ENCODE assay signal across 19 mouse cellular contexts in the genomic region with DNA sequence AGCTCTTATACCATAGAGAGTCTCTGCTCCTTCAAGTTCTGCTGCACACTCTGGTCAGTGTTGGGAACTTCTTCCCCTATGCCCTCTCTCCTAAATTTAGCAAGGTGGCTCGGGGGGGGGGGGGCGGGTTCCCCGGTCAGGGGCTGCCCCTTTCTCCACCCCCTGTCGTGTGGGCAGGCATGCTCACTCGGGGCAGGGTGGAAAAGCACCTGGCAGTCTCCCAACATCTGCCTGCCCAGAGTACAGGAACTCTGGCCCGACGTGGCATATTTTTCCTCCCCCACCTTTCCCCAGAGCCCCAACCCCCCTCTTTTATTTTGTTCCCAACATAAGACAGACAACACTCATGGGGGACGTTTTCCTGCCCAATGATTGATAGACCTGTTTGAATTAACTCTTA. TPM values are rescaled to one million over a fixed set of nuclear protein-coding genes. Genes with fewer than 3 reads are reported as not detected.
DNase-seq lines count a peak whose midpoint lies in the region; ATAC-seq and TF ChIP-seq lines count a peak whose summit lies in the region.
"Had no signal": no experiment of that assay in that cellular context is flagged by ENCODE, and none has a peak within 500 bp of the region (broad histone marks: within the 10 kb centered on the region; RNA-seq: fewer than 3 reads in every experiment).

No protein-coding gene starts in this region.

- H3K27me3 ChIP-seq in heart, embryonic 11.5 days (ENCODE audit: control insufficient read depth, insufficient read depth, low read length) = no peaks in the 10 kb centered on the region
- H3K27me3 ChIP-seq in heart, embryonic 12.5 days (replicated peaks) = no peaks in the 10 kb centered on the region
- H3K27me3 ChIP-seq in heart, postnatal 0 days (ENCODE audit: control insufficient read depth, insufficient read depth, low read length) = no peaks in the 10 kb centered on the region
- H3K27me3 ChIP-seq: embryonic facial prominence, embryonic 13.5 days; forebrain, embryonic 13.5 days; hindbrain, embryonic 15.5 days had no signal

- DNase-seq in heart, adult 8-10 months (ENCODE audit: low spot score) = no peak
- DNase-seq in heart, postnatal 0 days (ENCODE audit: low spot score) = peak; percentile 80
- peak; percentile 65 for DNase-seq in kidney, postnatal 10 days
- no peak for DNase-seq in Muller cell, postnatal 12 days (ENCODE audit: inconsistent ontology term)
- no peak for DNase-seq in left cerebral cortex, adult 18-20 months (ENCODE audit: low spot score in 2 of 2)
- DNase-seq in layer of hippocampus, adult 18-20 months (ENCODE audit: low spot score in 2 of 2) = no peak
- DNase-seq: adrenal gland, adult 2 months; cerebellum, postnatal 36 days; gastrocnemius, postnatal 36 days; lung, embryonic 14.5 days had no signal

- no peak overlapping the region for H3K27ac ChIP-seq in heart, embryonic 11.5 days (ENCODE audit: low read depth, low read length)
- no peak overlapping the region for H3K27ac ChIP-seq in heart, embryonic 12.5 days (ENCODE audit: poor library complexity, severe bottlenecking)
- H3K27ac ChIP-seq in heart, postnatal 0 days (ENCODE audit: low read depth) = peak overlapping the region; percentile 59
- H3K27ac ChIP-seq: embryonic facial prominence, embryonic 13.5 days; forebrain, embryonic 13.5 days; hindbrain, embryonic 15.5 days; midbrain, embryonic 10.5 days had no signal

- H3K4me1 ChIP-seq in heart, embryonic 11.5 days (ENCODE audit: control insufficient read depth, insufficient read depth, low read length) = peaks cover 3% of the 10 kb centered on the region
- peaks cover 14% of the 10 kb centered on the region for H3K4me1 ChIP-seq in heart, embryonic 12.5 days (replicated peaks)
- no peaks in the 10 kb centered on the region; the same call in 1 of the 2 replicates for H3K4me1 ChIP-seq in heart, postnatal 0 days (ENCODE audit: control insufficient read depth, insufficient read depth)
- H3K4me1 ChIP-seq: embryonic facial prominence, embryonic 13.5 days; forebrain, embryonic 13.5 days; hindbrain, embryonic 15.5 days; midbrain, embryonic 10.5 days had no signal

- H3K4me2 ChIP-seq in heart, embryonic 11.5 days = peak overlapping the region; percentile 24; the same call in 1 of the 2 replicates
- peak overlapping the region; percentile 55 for H3K4me2 ChIP-seq in heart, embryonic 12.5 days
- peak overlapping the region; percentile 33 for H3K4me2 ChIP-seq in heart, postnatal 0 days (ENCODE audit: low read depth, low read length)
- H3K4me2 ChIP-seq: embryonic facial prominence, embryonic 13.5 days; forebrain, embryonic 13.5 days; hindbrain, embryonic 15.5 days; lung, embryonic 14.5 days had no signal

- H3K9ac ChIP-seq in heart, embryonic 11.5 days (ENCODE audit: low read depth, low read length) = no peak overlapping the region
- no peak overlapping the region for H3K9ac ChIP-seq in heart, embryonic 12.5 days
- H3K9ac ChIP-seq in heart, postnatal 0 days (replicated peaks; ENCODE audit: low read depth, low read length) = 0 out of 2 replicates have a peak overlapping the region, but pooled peaks have one; percentile 5
- H3K9ac ChIP-seq: embryonic facial prominence, embryonic 13.5 days; forebrain, embryonic 13.5 days; hindbrain, embryonic 15.5 days; lung, embryonic 14.5 days had no signal

- TF ChIP-seq EP300 in heart, postnatal 0 days (IDR thresholded peaks at IDR 0.05; ENCODE audit: low read depth) = 0 out of 2 replicates have a peak, but pooled peaks have one; percentile 25

- no peak for ATAC-seq in heart, embryonic 11.5 days (replicated peaks; ENCODE audit: insufficient number of reproducible peaks, low FRiP score, low TSS enrichment)
- ATAC-seq in heart, embryonic 12.5 days (ENCODE audit: insufficient number of reproducible peaks, low FRiP score) = no peak
- peak; percentile 97 for ATAC-seq in heart, postnatal 0 days (ENCODE audit: insufficient read depth, low read depth)
- ATAC-seq: CD4-positive, CD25-positive, alpha-beta regulatory T cell, adult 4 months; forebrain, embryonic 13.5 days had no signal

- H3K9me3 ChIP-seq in heart, embryonic 11.5 days (replicated peaks; ENCODE audit: control insufficient read depth, low read length) = no peaks in the 10 kb centered on the region
- no peaks in the 10 kb centered on the region for H3K9me3 ChIP-seq in heart, embryonic 12.5 days (replicated peaks)
- no peaks in the 10 kb centered on the region for H3K9me3 ChIP-seq in heart, postnatal 0 days (replicated peaks; ENCODE audit: control insufficient read depth, low read length)
- H3K9me3 ChIP-seq: embryonic facial prominence, embryonic 13.5 days; forebrain, embryonic 13.5 days; hindbrain, embryonic 15.5 days; midbrain, embryonic 10.5 days had no signal

- no peak overlapping the region for H3K4me3 ChIP-seq in heart, embryonic 11.5 days (ENCODE audit: low read depth, low read length)
- no peak overlapping the region for H3K4me3 ChIP-seq in heart, embryonic 12.5 days
- no peak overlapping the region for H3K4me3 ChIP-seq in heart, postnatal 0 days (ENCODE audit: low read depth, low read length)
- H3K4me3 ChIP-seq: embryonic facial prominence, embryonic 13.5 days; forebrain, embryonic 13.5 days; hindbrain, embryonic 15.5 days; midbrain, embryonic 10.5 days; myocyte had no signal

- 27% methylated on average over 8 of the region's 8 CpGs for WGBS in heart, embryonic 11.5 days (ENCODE audit: insufficient replicate concordance)
- WGBS in heart, embryonic 12.5 days = 20% methylated on average over 8 of the region's 8 CpGs
- WGBS in heart, postnatal 0 days = 6% methylated on average over 8 of the region's 8 CpGs

- no peak for TF ChIP-seq CTCF in heart, postnatal 0 days (IDR thresholded peaks at IDR 0.05; ENCODE audit: low read depth)

- no peaks in the 10 kb centered on the region for H3K36me3 ChIP-seq in heart, embryonic 11.5 days (ENCODE audit: control insufficient read depth, insufficient read depth, low read length)
- no peaks in the 10 kb centered on the region for H3K36me3 ChIP-seq in heart, embryonic 12.5 days
- no peaks in the 10 kb centered on the region for H3K36me3 ChIP-seq in heart, postnatal 0 days (replicated peaks; ENCODE audit: control insufficient read depth, insufficient read depth, low read length)
- H3K36me3 ChIP-seq: embryonic facial prominence, embryonic 13.5 days; hindbrain, embryonic 15.5 days; midbrain, embryonic 10.5 days had no signal

RNA-seq across cellular contexts. Expression of a gene that starts 20.6 kb away (rescaled TPM):
- polyA plus RNA-seq in heart, embryonic 11.5 days (2014; fragmentation: Nextera tagmentation; extraction: Ambion mirVana) = 0.29 and 0.34 TPM in 2 replicates
- total RNA-seq in heart, adult 8-10 months (2022) = not detected
- 0.30 and 0.32 TPM in 2 replicates for polyA plus RNA-seq in heart, embryonic 12.5 days (2016; fragmentation: Nextera tagmentation; extraction: Ambion mirVana)
- total RNA-seq in heart, postnatal 0 days (2014; rRNA removed; ENCODE audit: low replicate concordance) = not detected in 2 replicates
- polyA plus RNA-seq in heart, postnatal 0 days (2015; fragmentation: Nextera tagmentation; extraction: Ambion mirVana) = 0.42 and 0.54 TPM in 2 replicates
- not detected for total RNA-seq in left cerebral cortex, adult 18-20 months (2021)
- total RNA-seq in layer of hippocampus, adult 18-20 months (2021) = not detected
- total RNA-seq: adrenal gland, adult 2 months; gastrocnemius, postnatal 36 days; left cerebral cortex, postnatal 10 days had no signal
- polyA plus RNA-seq: adrenal gland, adult 2 months; myocyte had no signal

Comparison
In these comparisons a context has a peak if more than half of its experiments do, and no peak if none do; other contexts are left out.
1. DNase-seq: peak in heart, postnatal 0 days (single experiment) and kidney, postnatal 10 days (single experiment); none in heart, adult 8-10 months (single experiment), Muller cell, postnatal 12 days (single experiment), left cerebral cortex, adult 18-20 months (0 of 2) and layer of hippocampus, adult 18-20 months (0 of 2).
2. Peak in every context shown above with its lines, with median percentiles within 50 percentile points of each other: H3K4me2 ChIP-seq.